Mouse (Mus musculus) kidney, adult 11 months (tissue): Measurements from ENCODE around the gene Tmem150a.

Source experiments
- DNase-seq: peaks from one replicate; pipeline ENCODE4 v3.0.0; 2022

Tmem150a gene

GRCm38 (mm10) chr6:72374820-72375563 lies 19.7 kb downstream of the Tmem150a start:
- DNase-seq: no peak

GRCm38 (mm10) chr6:72378510-72379234 lies 23.4 kb downstream of the Tmem150a start:
- DNase-seq: no peak

GRCm38 (mm10) chr6:72379377-72380130 lies 24.3 kb downstream of the Tmem150a start:
- no peak for DNase-seq

DNA sequence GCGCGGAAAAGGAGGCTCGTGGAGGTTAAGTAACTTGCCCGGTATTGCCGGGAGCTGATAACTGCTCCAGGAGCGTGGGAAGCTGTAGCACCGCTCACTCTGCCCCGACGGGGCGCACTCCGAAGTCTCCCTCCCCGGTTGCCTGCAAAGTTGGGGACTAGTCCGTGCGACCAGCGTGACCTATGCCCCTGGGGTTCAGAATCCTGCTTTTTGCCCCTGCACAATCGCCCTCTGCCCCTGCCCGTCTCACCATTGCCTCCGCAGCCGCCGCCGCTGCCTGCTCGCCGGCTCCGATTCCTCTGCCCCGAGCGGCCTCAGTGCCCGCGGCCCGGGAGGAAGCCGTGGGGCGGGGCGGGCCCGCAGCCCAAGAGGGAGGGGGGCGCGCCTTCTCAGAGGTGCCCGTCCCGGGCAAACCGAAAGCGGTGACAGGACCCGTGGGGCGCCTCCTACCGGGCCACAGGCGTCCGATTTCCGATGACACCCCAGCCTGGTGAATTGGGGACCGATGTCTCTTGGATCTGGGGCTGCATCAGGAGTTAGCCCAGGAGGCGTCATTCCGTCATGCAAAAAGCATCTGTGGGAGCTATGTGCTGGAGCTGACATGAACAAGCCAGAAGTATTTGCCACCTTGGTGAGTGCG lies 25.0 kb downstream of the Tmem150a start, which contains the start of gene Vamp5:
TSS of gene Vamp5 (minus strand) at position 338 of the 640 bp plus-strand sequence.
- peak; percentile 84 for DNase-seq

DNA sequence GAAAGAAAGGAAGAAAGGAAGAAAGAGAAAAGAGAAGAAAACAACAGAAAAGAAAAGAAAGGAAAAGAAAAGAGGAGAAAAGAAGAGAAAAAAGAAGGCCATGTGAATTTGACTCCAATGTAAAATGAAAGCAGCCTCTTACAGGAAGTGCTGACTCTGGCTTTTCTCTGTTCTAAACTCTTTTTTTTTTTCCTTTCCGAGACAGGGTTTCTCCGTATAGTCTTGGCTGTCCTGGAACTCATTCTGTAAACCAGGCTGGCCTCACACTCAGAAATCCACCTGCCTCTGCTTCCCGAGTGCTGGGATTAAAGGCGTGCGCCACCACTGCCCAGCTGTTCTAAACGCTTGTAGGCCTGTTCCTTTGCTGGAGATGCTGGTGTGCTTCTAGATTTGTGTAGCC lies 27.2 kb downstream of the Tmem150a start:
- DNase-seq: no peak

- no peak for DNase-seq
Measured at GRCm38 (mm10) chr6:72383142-72383820, 28.0 kb downstream of the Tmem150a start.

GRCm38 (mm10) chr6:72383952-72384351 lies 28.7 kb downstream of the Tmem150a start:
- DNase-seq: no peak

DNA sequence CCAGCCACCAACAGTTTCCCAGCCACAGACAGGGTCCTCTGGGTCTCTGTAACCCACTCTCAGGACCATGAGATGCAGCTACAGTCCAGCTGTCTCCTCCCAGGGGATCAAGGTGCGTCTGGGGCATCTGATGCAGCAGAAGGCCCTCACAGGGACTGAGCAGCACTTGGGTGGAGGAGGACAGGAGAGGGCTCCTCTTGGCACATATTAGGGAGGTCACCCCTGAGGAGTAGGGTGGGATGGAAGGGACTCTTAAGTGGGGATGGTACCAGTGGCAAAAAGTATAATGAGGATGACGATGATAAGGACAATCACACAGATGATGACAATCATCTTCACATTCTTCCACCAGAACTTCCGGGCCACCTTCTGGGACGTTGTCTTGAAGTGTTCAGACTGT lies 30.0 kb downstream of the Tmem150a start:
- no peak for DNase-seq

DNA sequence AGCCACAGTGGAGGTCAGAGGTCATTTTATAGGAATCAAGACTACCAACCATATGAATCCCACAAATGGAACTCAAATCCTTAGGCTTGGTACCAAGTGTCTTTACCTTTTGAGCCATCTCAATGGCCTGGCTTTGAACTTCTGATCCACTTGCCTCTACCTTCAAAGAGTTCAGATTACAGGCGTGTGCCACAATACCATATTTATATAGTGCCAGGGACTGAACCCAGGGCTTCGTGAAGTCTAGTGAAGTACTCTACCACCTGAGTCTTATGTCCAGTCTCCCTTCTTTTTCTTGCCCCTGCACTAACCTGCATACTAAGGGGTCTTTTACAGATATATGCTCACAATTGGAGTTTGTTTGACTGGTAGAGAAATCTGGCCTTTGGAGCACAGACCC lies 31.3 kb downstream of the Tmem150a start:
- DNase-seq: no peak

GRCm38 (mm10) chr6:72387816-72388215 lies 32.6 kb downstream of the Tmem150a start:
- DNase-seq: no peak

DNA sequence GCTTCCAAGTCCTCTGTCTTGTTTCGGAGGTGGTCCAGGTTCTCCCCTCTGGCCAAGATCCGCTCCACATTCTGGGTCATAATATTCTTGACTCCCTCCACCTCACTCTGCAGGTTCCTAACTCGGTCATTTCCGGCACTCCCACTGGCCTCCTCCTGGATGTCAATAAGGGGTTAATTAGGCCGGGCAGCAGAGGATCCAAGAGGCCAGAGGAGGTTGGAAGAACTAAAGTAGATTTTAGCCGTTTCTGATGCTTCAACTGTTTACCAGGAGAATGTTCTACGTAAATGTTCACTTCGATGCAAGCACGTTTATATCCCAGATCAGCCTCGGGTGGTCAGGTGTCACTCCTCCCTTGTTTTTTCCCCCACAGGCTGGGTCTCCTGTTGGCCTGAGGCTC lies 33.0 kb downstream of the Tmem150a start:
- no peak for DNase-seq

DNA sequence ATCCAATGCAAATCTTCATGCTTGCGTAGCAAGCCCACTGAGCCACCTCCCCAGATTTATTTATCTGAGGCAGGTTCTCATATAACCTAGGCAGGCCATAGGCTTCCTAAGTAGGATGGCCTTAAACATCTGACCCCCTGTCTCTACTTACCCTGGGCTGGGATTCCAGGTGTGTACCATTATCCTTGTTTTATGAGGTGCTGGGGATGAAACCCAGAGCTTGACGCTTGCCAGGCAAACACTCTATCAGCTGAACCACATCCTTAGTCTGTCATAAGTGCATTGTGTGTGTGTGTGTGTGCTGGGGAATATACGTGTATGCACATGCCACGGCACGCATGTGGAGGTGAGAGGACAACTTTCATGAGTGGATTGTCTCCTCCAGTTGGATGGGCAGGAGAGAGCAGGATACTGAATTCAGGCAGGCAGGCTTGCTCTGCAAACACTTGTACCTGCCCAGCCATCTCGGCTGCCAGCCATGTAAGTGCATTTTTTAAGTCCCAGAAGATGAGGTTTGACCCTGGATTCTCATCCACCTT lies 33.6 kb downstream of the Tmem150a start:
- DNase-seq: no peak

DNA sequence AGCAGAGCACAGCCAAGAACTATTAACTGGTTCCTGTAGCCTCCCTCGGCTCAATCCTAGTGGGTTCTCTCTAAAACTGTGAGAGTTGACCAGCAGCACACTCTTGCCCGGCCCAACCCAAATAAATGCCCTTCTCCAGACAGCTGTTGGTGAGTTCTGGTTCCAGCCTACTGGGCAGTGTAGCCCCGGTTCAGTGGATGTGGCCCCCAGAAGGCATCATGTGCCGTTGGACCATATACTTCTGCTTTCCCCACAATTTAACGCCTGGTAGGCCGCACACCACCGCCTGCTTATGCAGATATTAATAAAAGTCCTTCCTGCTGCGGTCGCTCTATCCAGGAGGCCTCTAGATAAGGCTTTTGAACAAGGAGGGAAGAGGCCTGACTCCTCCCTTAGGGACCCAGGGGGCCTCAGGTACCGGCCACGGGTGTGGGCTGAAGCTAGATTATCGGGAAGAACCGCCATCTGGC lies 34.3 kb downstream of the Tmem150a start:
- no peak for DNase-seq

DNA sequence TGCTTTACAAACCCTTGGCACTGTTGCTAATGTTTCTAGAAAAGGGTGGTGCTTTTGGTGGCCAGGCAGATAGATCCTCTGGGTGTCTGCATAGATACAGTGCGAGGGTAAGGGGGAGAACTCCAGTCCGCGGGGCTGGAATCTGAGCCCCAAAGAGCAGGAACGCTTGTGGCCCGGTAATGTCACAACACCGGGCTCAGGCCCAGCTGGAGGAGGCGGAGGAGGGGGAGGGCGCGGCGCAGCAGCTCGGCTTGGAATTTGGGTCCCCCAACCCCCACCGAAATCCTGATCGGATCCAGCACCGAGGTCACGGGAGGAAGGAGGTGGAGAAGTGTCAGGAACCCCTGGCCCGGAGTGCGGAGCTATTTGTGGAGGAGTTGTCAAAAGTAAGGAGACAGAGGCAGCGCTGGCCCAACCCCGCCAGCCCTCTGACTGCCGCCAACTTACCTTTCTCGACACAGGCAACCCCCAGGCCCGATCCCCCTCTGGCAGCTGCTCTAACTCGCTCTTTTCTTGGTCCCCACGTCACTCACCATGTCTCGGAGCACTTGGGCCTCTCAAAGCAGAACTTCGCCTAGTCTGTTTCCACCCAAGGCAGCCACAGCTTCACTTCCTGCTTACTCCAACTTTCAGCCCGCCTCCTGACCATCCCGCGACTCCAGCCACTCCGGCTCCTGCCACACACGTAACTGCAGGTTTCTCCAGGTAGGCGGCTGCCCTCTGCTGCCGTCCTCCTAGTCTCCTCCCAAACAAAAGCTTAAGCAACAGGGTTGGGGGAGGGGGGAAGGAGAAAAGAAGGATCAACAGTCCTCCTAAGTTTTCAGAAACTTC lies 34.9 kb downstream of the Tmem150a start, which contains the start of gene Vamp8:
TSS of gene Vamp8 (minus strand) at position 763 of the 831 bp plus-strand sequence.
- DNase-seq: peak; percentile 94

GRCm38 (mm10) chr6:72390795-72391521 lies 35.7 kb downstream of the Tmem150a start:
- peak; percentile 94 for DNase-seq

GRCm38 (mm10) chr6:72392341-72392740 lies 37.1 kb downstream of the Tmem150a start:
- no peak for DNase-seq

GRCm38 (mm10) chr6:72396837-72397251 lies 41.6 kb downstream of the Tmem150a start:
- no peak for DNase-seq

GRCm38 (mm10) chr6:72399967-72400366 lies 44.7 kb downstream of the Tmem150a start:
- no peak for DNase-seq

DNA sequence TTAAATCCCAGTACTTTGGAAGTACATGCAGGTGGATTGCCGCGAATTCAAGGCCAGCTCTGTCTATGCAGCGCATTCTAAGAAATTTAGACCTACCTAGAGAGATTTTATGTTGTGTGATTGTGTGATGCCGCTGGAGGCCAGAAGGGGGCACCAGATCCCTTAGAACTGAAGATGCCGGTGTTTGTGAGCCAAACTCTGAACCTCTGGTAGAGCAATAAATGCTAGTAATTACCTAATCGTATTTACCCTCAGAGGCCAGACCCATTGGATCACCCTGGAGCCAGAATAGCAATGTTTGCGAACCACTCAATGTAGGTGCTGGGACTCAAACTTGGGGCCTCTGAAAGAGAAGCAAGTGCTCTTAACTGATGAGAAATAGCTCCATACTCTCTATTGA lies 46.6 kb downstream of the Tmem150a start:
- peak; percentile 79 for DNase-seq

DNA sequence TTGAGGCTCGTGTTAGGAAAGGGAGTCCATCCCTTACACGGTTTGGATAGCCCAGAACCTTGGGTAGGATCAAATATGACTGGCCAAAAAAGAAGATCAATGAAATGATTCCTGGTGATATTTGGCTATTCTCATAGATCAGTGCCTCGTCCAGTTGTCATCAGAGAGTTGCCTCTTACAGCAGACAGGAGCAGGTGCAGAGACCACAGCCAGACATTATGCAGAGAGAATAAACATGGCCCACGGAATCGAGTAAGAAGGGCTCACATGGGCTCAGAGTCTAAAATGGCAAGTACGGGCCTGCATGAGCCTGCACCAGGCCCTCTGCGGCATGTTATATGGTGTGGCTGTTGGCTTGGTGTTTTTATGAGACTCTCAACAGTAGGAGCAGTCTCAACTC lies 50.1 kb downstream of the Tmem150a start:
- DNase-seq: no peak
